Mouse (Mus musculus) heart, embryonic 14.5 days (tissue): ENCODE data around the gene Twnk. TPM values are rescaled to one million over a fixed set of nuclear protein-coding genes. Genes with fewer than 3 reads are reported as not detected.

Source experiments
- ATAC-seq: fragments of 200-750 bp; cut with Nextera tagmentation; 2 replicates; pipeline ENCODE4 v1.8.0; 2017; ENCODE audit warnings: low read depth, moderate TSS enrichment; ENCODE audit not compliant: insufficient number of reproducible peaks, insufficient read depth, low FRiP score
- H3K27ac ChIP-seq, 2 experiments: fragments of 200-500 bp in 1 of 2; fragments of 300-500 bp in 1 of 2; sonication (generic) in 1 of 2; replicated peaks in 1 of 2; 2 replicates each; pipeline ENCODE4 v1.5.1; 2012 to 2014; ENCODE audit warnings: low read depth in 2 of 2, low read length in 2 of 2, control low read depth in 1 of 2, mild to moderate bottlenecking in 1 of 2, mixed read lengths in 1 of 2; ENCODE audit not compliant: control insufficient read depth in 1 of 2, insufficient read depth in 1 of 2
- H3K27me3 ChIP-seq: fragments of 300-500 bp; sonication (generic); 2 replicates; pipeline ENCODE4 v1.6.1; 2014; ENCODE audit warnings: mild to moderate bottlenecking, low read length, control low read depth; ENCODE audit not compliant: control insufficient read depth, insufficient read depth
- H3K36me3 ChIP-seq: fragments of 300-500 bp; sonication (generic); 2 replicates; pipeline ENCODE4 v1.6.1; 2014; ENCODE audit warnings: mild to moderate bottlenecking, control low read depth, low read length, mixed read lengths; ENCODE audit not compliant: control insufficient read depth, insufficient read depth
- H3K4me1 ChIP-seq, 2 experiments: fragments of 200-500 bp in 1 of 2; fragments of 300-500 bp in 1 of 2; sonication (generic) in 1 of 2; 2 replicates each; pipeline ENCODE4 v1.6.1; 2012 to 2014; ENCODE audit warnings: low read length in 2 of 2, control low read depth in 1 of 2, mixed read lengths in 1 of 2; ENCODE audit not compliant: control insufficient read depth in 2 of 2, insufficient read depth in 2 of 2
- H3K4me2 ChIP-seq: fragments of 300-500 bp; sonication (generic); 2 replicates; pipeline ENCODE4 v1.6.1; 2014; ENCODE audit warnings: mild to moderate bottlenecking, low read length
- H3K4me3 ChIP-seq, 2 experiments: fragments of 200-500 bp in 1 of 2; fragments of 300-500 bp in 1 of 2; sonication (generic) in 1 of 2; 2 replicates each; pipeline ENCODE4 v1.5.1; 2012 to 2014; ENCODE audit warnings: low read length in 2 of 2, mild to moderate bottlenecking in 2 of 2, control low read depth in 1 of 2, low read depth in 1 of 2, moderate library complexity in 1 of 2; ENCODE audit not compliant: control insufficient read depth in 1 of 2, insufficient read depth in 1 of 2
- H3K9ac ChIP-seq: fragments of 300-500 bp; sonication (generic); 2 replicates; pipeline ENCODE4 v1.6.1; 2014; ENCODE audit warnings: mild to moderate bottlenecking, low read length
- H3K9me3 ChIP-seq: fragments of 300-500 bp; sonication (generic); 2 replicates; pipeline ENCODE4 v1.6.1; 2016; ENCODE audit warnings: low read length, control low read depth; ENCODE audit not compliant: control insufficient read depth
- WGBS: fragments of 180-500 bp; shearing (Covaris S2); extraction: QIAGEN DNeasy Blood & Tissue Kit; methylation state at CpG from one replicate; pipeline ENCODE4 v1.1.7; 2014; 5-methylcytosine and 5-hydroxymethylcytosine counted together
- polyA plus RNA-seq: library from polyadenylated mRNA; unstranded; fragments of >200 nt; fragmentation: Nextera tagmentation; extraction: Ambion mirVana; gene quantifications from 2 replicates; pipeline ENCODE4 v1.2.1, GENCODE M21; 2014

Twnk gene
- polyA plus RNA-seq, 1 experiment from 2014 or later: 14.6 TPM

- no peak overlapping the region for H3K9ac ChIP-seq
- H3K4me3 ChIP-seq: no peak overlapping the region
- H3K27ac ChIP-seq: no peak overlapping the region
- ATAC-seq: no peak
- no peak overlapping the region for H3K4me2 ChIP-seq
- peaks cover 53% of the 10 kb centered on the region for H3K36me3 ChIP-seq
- no peaks in the 10 kb centered on the region for H3K27me3 ChIP-seq
- WGBS: 88% methylated on average over 6 of the region's 6 CpGs
- peaks cover 0 to 5% of the 10 kb centered on the region in 2 experiments; a peak in 1 of 4 replicates for H3K4me1 ChIP-seq
- H3K9me3 ChIP-seq: no peaks in the 10 kb centered on the region
Observed at GRCm38 (mm10) chr19:44983366-44983765, 22.1 kb upstream of the Twnk start.

- H3K9ac ChIP-seq: no peak overlapping the region
- H3K27me3 ChIP-seq: no peaks in the 10 kb centered on the region
- ATAC-seq: no peak
- H3K4me2 ChIP-seq: no peak overlapping the region
- no peaks in the 10 kb centered on the region for H3K9me3 ChIP-seq
- 86% methylated on average over 4 of the region's 4 CpGs for WGBS
- H3K4me3 ChIP-seq: no peak overlapping the region
- no peak overlapping the region for H3K27ac ChIP-seq
- peaks cover 0 to 10% of the 10 kb centered on the region in 2 experiments; a peak in 2 of 4 replicates for H3K4me1 ChIP-seq
- H3K36me3 ChIP-seq: peaks cover 43% of the 10 kb centered on the region
Observed at GRCm38 (mm10) chr19:44984420-44984819, 21.0 kb upstream of the Twnk start.

- Histone ChIP-seq H3K4me1 (peaks cover 0 to 10% of the 10 kb centered on the region in 2 experiments; a peak in 2 of 4 replicates), H3K27me3 (no peaks in the 10 kb centered on the region), H3K9ac (no peak overlapping the region), H3K4me3 (no peak overlapping the region), H3K36me3 (peaks cover 33% of the 10 kb centered on the region), H3K4me2 (no peak overlapping the region), H3K9me3 (no peaks in the 10 kb centered on the region), H3K27ac (no peak overlapping the region)
- no peak for ATAC-seq
- 47% methylated on average over 5 of the region's 5 CpGs for WGBS
Observed at GRCm38 (mm10) chr19:44985159-44985988, 20.1 kb upstream of the Twnk start.

GRCm38 (mm10) chr19:44987004-44987403, 18.5 kb upstream of the Twnk start:
- 51% methylated on average over 6 of the region's 6 CpGs for WGBS

GRCm38 (mm10) chr19:44987851-44988250, 17.6 kb upstream of the Twnk start:
- H3K4me3 ChIP-seq: no peak overlapping the region
- no peaks in the 10 kb centered on the region for H3K27me3 ChIP-seq
- H3K27ac ChIP-seq: no peak overlapping the region
- H3K36me3 ChIP-seq: peaks cover 9% of the 10 kb centered on the region
- H3K9ac ChIP-seq: no peak overlapping the region
- no peaks in the 10 kb centered on the region for H3K9me3 ChIP-seq
- peaks cover 4 to 10% of the 10 kb centered on the region in 2 experiments; a peak in 2 of 4 replicates for H3K4me1 ChIP-seq
- WGBS: 70% methylated on average over 6 of the region's 6 CpGs
- no peak overlapping the region for H3K4me2 ChIP-seq
- no peak for ATAC-seq

More at GRCm38 (mm10) chr19:44987004-44987403, 18.5 kb upstream of the Twnk start:
- no peak for ATAC-seq
- H3K9me3 ChIP-seq: no peaks in the 10 kb centered on the region
- H3K36me3 ChIP-seq: peaks cover 17% of the 10 kb centered on the region
- H3K4me2 ChIP-seq: no peak overlapping the region
- no peak overlapping the region for H3K4me3 ChIP-seq
- peaks cover 0 to 10% of the 10 kb centered on the region in 2 experiments; a peak in 2 of 4 replicates for H3K4me1 ChIP-seq
- no peak overlapping the region for H3K27ac ChIP-seq
- no peaks in the 10 kb centered on the region for H3K27me3 ChIP-seq
- H3K9ac ChIP-seq: no peak overlapping the region

GRCm38 (mm10) chr19:44988321-44988720, 17.1 kb upstream of the Twnk start:
- ATAC-seq: no peak
- Histone ChIP-seq H3K4me3 (peak overlapping the region; percentile 54), H3K9me3 (no peaks in the 10 kb centered on the region), H3K27me3 (no peaks in the 10 kb centered on the region), H3K4me1 (peaks cover 4 to 10% of the 10 kb centered on the region in 2 experiments; a peak in 2 of 4 replicates), H3K27ac (no peak overlapping the region), H3K4me2 (peak overlapping the region; percentile 98), H3K36me3 (peaks cover 5% of the 10 kb centered on the region), H3K9ac (peak overlapping the region; percentile 71)
- WGBS: 26% methylated on average over 9 of the region's 9 CpGs

GRCm38 (mm10) chr19:44988831-44989566, 16.5 kb upstream of the Twnk start, which contains the start of gene Sema4g:
Gene Sema4g (plus strand): TSS chr19:44989101.
- H3K4me2 ChIP-seq: peak within 1 kb of the TSS; percentile 98
- no peaks in the 10 kb centered on the region for H3K9me3 ChIP-seq
- H3K4me1 ChIP-seq: peaks cover 4 to 10% of the 10 kb centered on the region in 2 experiments; a peak in 2 of 4 replicates
- no peak within 1 kb of the TSS for H3K27ac ChIP-seq
- peak; percentile 42; the same call in 1 of the 2 replicates for ATAC-seq
- no peaks in the 10 kb centered on the region for H3K27me3 ChIP-seq
- peak within 1 kb of the TSS; percentile 54 for H3K4me3 ChIP-seq
- peak within 1 kb of the TSS; percentile 71 for H3K9ac ChIP-seq
- no peaks in the 10 kb centered on the region for H3K36me3 ChIP-seq
- under 1% methylated on average over 50 of the region's 58 CpGs for WGBS
